Mouse (Mus musculus): Measurements from ENCODE around the gene Fam129a.

The Fam129a gene

GRCm38 (mm10) chr1:151626631-151627030, 55.6 kb downstream of the Fam129a start:
- no peak for DNase-seq (ENCODE audit: low read depth)

- DNase-seq (ENCODE audit: low read depth): no peak
These were observed 56.2 kb downstream of the Fam129a start for GRCm38 (mm10) chr1:151627141-151627540.

DNA sequence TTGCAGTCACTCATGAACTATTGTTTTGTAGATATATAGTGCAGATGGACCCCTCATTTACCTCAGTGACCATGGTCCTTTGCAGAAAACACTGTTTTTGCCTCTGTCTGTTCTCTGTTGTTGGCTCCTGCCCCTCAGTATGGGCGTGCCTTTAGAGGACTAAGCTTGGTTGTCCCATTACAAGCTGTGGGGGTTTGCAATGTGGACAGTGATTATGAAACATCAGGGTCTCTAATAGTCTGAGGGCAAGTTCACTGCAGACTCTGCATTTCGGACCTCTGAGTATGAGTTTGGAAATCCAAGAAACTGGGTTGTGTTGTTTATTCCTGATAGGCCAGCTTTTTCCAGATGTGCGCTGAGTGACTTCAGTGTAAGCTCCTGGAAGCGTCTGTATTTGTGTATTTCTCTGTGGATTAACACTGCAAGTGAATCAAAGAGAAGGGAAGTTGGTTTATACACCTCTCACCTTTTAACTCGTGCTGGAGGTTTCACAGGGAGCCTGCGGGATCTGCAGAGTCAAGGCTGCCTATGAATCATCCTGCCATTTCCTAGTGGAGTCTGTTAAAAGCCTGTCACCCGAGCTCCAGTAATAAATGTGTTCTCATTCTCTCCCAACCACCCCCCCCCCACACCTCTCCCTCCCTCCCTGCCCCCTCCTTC, 58.7 kb downstream of the Fam129a start:
- DNase-seq (ENCODE audit: low read depth): no peak

- DNase-seq (ENCODE audit: low read depth): no peak
These were observed 59.3 kb downstream of the Fam129a start for GRCm38 (mm10) chr1:151630251-151630628.

GRCm38 (mm10) chr1:151631061-151631460, 60.1 kb downstream of the Fam129a start:
- DNase-seq (ENCODE audit: low read depth): no peak

DNA sequence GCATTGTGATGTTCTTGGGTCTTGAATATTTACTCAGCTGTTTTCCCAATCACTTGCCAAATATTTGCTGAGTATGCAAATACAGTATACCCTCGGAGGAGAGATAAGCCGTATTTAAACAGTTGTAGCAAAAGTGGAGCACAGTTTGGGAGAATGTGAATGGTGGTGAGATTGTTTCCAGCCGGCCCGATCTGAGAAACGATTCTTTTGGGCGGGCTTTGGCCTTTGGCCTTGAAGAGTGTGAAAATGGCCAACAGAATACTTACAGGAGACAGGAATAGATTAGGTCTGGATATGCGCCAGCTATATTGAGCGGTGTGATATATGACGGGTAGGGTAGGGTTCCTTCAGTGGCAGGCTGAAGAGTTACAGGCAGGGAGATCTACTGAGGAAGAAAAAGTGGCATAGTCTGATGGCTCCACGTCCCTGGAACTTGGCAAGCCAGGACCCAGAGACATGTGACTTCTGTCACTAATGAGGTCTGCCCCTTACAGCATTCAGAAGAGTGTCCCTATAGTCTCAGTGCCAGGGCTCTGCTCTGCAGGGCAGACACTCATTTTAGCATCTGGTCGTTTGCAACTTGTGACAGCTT, 60.8 kb downstream of the Fam129a start:
- no peak for DNase-seq (ENCODE audit: low read depth)

DNA sequence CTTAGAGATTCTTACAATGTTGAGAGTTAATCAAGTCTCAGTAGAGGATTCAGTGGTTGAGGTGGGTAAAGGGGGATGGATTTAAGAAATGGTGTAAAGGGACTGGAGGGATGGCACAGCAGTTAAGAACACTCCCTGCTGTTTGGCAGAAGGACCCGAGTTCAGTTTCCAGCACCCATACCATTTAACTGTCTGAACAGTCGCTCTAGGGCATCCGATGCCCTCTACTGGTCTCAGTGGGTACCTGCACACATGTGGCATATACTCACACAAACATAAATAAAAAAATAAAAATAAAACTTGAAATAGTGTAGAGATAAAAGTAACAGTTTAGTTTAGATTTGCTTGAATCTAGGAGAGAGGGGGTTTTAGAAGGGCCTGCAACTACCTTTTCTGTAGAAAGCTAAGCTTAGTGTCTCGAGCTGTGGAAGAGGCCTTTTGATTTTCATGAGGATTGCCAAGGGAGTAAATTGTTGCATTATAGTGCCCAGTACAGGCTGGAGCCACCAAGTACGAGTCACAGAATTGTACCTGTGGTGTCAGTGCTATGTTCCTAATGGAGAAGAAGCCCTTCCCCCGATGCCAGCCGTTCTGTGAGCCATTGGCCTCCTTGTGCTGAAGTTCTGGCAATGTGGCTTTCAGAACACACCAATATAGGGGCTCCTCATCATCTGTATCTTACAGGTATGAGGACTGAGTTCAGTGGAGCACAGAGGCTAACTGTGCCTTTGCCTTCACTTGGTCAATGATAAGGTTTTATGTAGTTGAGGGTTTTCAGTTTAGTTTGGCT, 61.8 kb downstream of the Fam129a start:
- DNase-seq (ENCODE audit: low read depth): no peak

DNA sequence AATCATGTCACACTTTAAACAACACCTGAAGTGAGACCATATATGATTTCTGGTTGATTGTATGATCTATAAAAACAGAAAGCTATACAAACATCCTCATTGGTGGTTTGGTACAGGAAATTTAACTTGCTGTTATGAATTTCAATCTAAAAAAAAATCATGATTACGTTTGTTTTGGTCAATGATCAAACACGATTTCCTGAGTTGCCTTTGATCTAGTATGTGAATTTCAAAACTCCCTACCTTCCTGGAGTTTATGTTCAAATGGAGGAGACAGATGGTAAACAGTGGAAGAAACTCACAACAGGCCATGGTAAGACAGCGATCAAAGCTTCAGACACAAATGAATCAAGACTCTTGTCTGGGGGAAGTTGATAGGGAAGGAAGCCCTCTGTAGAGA, 65.7 kb downstream of the Fam129a start:
- DNase-seq (ENCODE audit: low read depth): no peak

GRCm38 (mm10) chr1:151637351-151637922, 66.5 kb downstream of the Fam129a start:
- DNase-seq (ENCODE audit: low read depth): no peak

- DNase-seq (ENCODE audit: low read depth): no peak
These were observed 67.4 kb downstream of the Fam129a start for GRCm38 (mm10) chr1:151638357-151638756.

DNA sequence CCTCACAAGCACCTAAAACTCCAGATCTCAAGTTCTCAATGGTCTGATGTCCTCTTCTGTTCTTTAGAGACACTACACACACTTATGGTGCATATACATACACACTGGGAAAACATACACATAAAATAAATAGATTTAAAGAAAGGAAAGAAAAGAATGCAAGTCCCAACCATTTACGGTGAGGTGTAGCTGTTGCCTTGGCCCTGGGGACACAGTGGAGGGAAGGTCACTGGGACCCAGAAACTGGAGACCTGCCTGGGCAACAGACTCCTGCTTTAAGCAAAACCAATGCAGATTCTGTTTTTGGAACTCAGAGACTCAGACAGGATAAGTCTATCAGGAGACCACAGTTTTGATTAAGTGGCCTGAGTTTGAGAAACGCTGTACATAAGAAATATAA, 67.8 kb downstream of the Fam129a start:
- DNase-seq (ENCODE audit: low read depth): no peak

DNA sequence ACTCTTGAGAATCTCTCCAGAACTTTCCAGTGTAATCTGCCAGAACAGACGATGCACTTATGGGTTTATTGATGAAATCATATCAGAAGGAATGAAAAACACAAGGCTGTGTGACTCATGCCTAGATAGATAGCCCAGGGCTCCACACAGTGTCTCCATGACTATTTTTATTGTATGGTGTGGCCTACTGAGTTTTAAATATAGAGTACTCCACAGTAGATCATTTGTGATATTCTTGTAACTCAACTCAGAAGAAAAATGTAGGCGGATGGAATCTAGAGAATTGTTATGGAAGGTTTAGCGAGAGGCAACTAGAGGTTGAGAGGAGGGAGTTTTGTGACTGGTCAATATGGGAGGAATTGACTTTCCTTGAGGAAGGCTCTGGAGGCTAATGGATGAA, 75.4 kb downstream of the Fam129a start:
- no peak for DNase-seq (ENCODE audit: low read depth)

GRCm38 (mm10) chr1:151648099-151648498, 77.1 kb downstream of the Fam129a start:
- no peak for DNase-seq (ENCODE audit: low read depth)

- no peak for DNase-seq (ENCODE audit: low read depth)
These were observed 86.1 kb downstream of the Fam129a start for GRCm38 (mm10) chr1:151657042-151657605.

- DNase-seq (ENCODE audit: low read depth): no peak
These were observed 87.4 kb downstream of the Fam129a start for GRCm38 (mm10) chr1:151658291-151658830.

DNA sequence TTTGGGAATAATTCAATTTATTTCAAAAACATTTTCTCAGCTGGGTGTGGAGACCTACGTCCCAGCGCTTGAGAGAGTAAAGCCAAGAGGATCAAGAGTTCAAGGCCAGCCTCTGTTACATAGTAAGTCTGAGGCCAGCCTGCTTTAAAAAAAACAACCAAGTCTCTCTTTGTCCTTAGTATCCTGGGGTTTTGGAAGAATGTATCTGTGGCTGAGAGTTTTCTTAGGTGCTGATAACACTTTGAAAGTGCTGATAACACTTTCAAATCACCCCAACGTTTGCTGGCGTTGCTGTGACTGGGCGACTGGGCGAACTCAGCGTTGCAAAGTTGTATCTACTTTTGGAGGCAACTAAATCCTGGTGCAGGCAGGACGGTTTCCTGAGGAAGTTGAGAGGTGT, 88.7 kb downstream of the Fam129a start:
- no peak for DNase-seq (ENCODE audit: low read depth)

GRCm38 (mm10) chr1:151660251-151660650, 89.3 kb downstream of the Fam129a start:
- no peak for DNase-seq (ENCODE audit: low read depth)

GRCm38 (mm10) chr1:151660883-151661282, 89.9 kb downstream of the Fam129a start:
- DNase-seq (ENCODE audit: low read depth): no peak

- no peak for DNase-seq (ENCODE audit: low read depth)
These were observed 90.9 kb downstream of the Fam129a start for GRCm38 (mm10) chr1:151661684-151662439.

GRCm38 (mm10) chr1:151662958-151663357, 92.0 kb downstream of the Fam129a start:
- DNase-seq (ENCODE audit: low read depth): no peak

DNA sequence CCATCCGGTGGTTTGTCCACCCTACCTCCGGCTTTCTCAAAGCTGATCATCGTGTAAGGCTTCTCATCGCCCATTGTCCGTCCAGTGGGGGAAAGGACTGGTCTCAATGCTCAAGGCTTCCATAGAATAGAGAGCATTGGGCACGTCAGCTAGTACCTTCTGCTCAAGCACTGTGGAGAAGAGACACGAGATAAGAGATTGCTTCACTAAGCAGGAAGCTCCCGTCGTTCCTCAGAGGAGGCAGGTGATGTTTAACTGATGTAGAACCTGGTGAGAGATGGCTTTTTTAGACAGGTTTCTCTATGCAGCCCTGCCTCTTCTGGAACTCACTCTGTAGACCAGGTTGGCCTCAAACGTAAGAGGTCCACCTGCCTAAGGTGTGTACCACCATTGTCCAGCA, 93.4 kb downstream of the Fam129a start:
- no peak for DNase-seq (ENCODE audit: low read depth)

Measured in naive thymus-derived CD4-positive, alpha-beta T cell, adult 2 months (primary cell).